Mouse (Mus musculus) heart, adult 2 months (tissue): Measurements from ENCODE around the gene Psmb6. TPM values are rescaled to one million over a fixed set of nuclear protein-coding genes. Genes with fewer than 3 reads are reported as not detected.

Experiments used
- DNase-seq, 2 experiments: peaks; one replicate each; pipeline ENCODE4 v3.0.0; 2021
- H3K27ac ChIP-seq: fragments of 200-600 bp; 2 replicates; pipeline ENCODE4 v1.8.1; 2022
- H3K27me3 ChIP-seq: fragments of 200-500 bp; 2 replicates; pipeline ENCODE4 v1.6.1; 2012; ENCODE audit warnings: mild to moderate bottlenecking, low read length, inconsistent platforms, mixed read lengths; ENCODE audit not compliant: control insufficient read depth, insufficient read depth
- H3K36me3 ChIP-seq: fragments of 200-500 bp; 2 replicates; pipeline ENCODE4 v1.6.1; 2012; ENCODE audit warnings: low read length, inconsistent platforms; ENCODE audit not compliant: control insufficient read depth, insufficient read depth
- H3K4me1 ChIP-seq: fragments of 200-500 bp; 2 replicates; pipeline ENCODE4 v1.6.1; 2011; ENCODE audit warnings: low read length; ENCODE audit not compliant: control insufficient read depth, insufficient read depth
- H3K4me3 ChIP-seq: fragments of 200-600 bp; 2 replicates; pipeline ENCODE4 v1.8.1; 2022
- H3K79me2 ChIP-seq: fragments of 200-500 bp; replicated peaks from 2 replicates; pipeline ENCODE4 v1.6.1; 2012; ENCODE audit warnings: mild to moderate bottlenecking, inconsistent platforms, low read length, moderate library complexity, mixed read lengths; ENCODE audit not compliant: control insufficient read depth, insufficient read depth
- H3K9ac ChIP-seq: fragments of 200-500 bp; 2 replicates; pipeline ENCODE4 v1.6.1; 2012; ENCODE audit warnings: low read depth, mild to moderate bottlenecking, control low read depth, inconsistent platforms, low read length, mixed read lengths
- CTCF ChIP-seq: fragments of 200-600 bp; IDR thresholded peaks from 2 replicates; pipeline ENCODE4 v1.8.1; 2022; ENCODE audit warnings: antibody characterized with exemption, mild to moderate bottlenecking, moderate library complexity
- EP300 ChIP-seq: fragments of 200-500 bp; IDR thresholded peaks from 2 replicates; pipeline ENCODE4 v1.6.1; 2011; ENCODE audit warnings: low read depth, low read length, control low read depth; ENCODE audit not compliant: insufficient read depth
- POLR2A ChIP-seq: fragments of 200-500 bp; IDR thresholded peaks from 2 replicates; pipeline ENCODE4 v1.6.1; 2011; ENCODE audit warnings: mild to moderate bottlenecking, low read depth, low read length, control low read depth; ENCODE audit not compliant: insufficient read depth
- WGBS: fragments of 180-500 bp; shearing (Covaris S2); methylation state at CpG from one replicate; pipeline ENCODE4 v1.1.7; 2018; 5-methylcytosine and 5-hydroxymethylcytosine counted together
- intact Hi-C: fragments of 180-260 bp; cut with DNase I; formaldehyde crosslinking; loops from one replicate; pipeline ENCODE4 v1.15.1; 2025
- polyA plus RNA-seq: library from polyadenylated mRNA; depleted of rRNA; stranded (reverse); fragments of >200 nt; gene quantifications from 2 replicates; pipeline ENCODE4 v1.2.3, GENCODE M21; 2012
- total RNA-seq, 2 experiments: library from RNA; stranded (reverse); gene quantifications; 2 replicates each; pipeline ENCODE4 v1.2.3; 2021

Gene Psmb6
- total and polyA plus RNA-seq, 3 experiments = 204 to 296 (median 231) TPM

DNA sequence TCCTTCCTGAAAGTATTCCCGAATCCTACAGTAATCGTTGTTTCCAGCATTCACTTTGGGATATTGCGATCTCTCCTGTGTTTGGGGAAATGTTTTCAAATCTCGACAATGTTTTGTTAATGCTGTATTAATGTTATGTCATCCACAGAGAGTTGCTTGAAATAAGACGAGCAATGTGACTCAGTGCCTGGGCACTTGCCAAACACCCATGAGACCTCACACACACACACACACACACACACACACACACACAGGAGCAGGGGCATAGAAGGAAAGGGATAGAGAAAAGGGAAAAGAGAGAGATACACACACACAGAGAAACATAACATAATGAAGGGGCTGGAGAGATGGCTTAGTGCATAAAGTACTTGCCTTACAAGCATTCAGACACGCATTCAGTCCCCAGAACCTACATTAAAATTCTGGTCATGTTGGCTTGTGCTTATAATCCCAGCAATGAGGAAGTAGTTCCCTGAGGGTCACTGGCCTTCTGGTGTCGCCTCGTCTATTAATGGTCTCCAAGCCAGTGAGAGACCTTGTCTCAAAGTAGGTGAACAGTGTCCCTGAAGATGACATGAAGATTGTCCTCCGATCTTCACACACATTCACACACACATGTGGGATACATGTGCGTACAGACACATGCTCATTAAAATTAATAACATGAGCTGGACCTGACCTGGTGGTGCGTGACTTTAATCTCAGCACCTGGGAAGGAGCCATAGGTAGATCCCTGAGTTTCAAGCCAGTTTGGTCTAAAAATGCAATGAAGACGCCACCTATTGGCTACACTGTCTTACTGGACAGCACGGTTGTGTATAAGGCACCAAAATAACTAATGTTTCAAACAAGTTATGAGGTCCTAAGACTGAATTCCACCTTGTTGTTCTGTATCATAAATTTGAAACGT, 25.3 kb upstream of the Psmb6 start:
- peak; percentile 76 for TF ChIP-seq CTCF
- TF ChIP-seq POLR2A = no peak
- intact Hi-C loops = loop anchor here (1.0 kb wide), 1 partner anchor 48 kb away; no protein-coding TSS in a partner anchor
- no peaks in the 10 kb centered on the region for H3K36me3 ChIP-seq
- 58% methylated on average over 14 of the region's 14 CpGs for WGBS
- H3K4me1 ChIP-seq = no peaks in the 10 kb centered on the region
- H3K9ac ChIP-seq = no peak overlapping the region
- H3K79me2 ChIP-seq = no peaks in the 10 kb centered on the region
- no peak overlapping the region for H3K27ac ChIP-seq
- peak in 1 of 2 experiments; percentile 31 for DNase-seq
- no peak overlapping the region for H3K4me3 ChIP-seq
- no peaks in the 10 kb centered on the region for H3K27me3 ChIP-seq

- Histone ChIP-seq H3K4me1 (no peaks in the 10 kb centered on the region), H3K79me2 (no peaks in the 10 kb centered on the region), H3K9ac (no peak overlapping the region), H3K27ac (no peak overlapping the region), H3K27me3 (no peaks in the 10 kb centered on the region), H3K4me3 (no peak overlapping the region), H3K36me3 (no peaks in the 10 kb centered on the region)
- DNase-seq = no peak
- TF ChIP-seq EP300 (no peak), CTCF (no peak), POLR2A (no peak)
- intact Hi-C loops = loop anchor here (1.0 kb wide), 1 partner anchor 48 kb away; no protein-coding TSS in a partner anchor
- 92% methylated on average over 1 of the region's 1 CpGs for WGBS
Observed at GRCm38 (mm10) chr11:70500476-70500812, 24.7 kb upstream of the Psmb6 start.

DNA sequence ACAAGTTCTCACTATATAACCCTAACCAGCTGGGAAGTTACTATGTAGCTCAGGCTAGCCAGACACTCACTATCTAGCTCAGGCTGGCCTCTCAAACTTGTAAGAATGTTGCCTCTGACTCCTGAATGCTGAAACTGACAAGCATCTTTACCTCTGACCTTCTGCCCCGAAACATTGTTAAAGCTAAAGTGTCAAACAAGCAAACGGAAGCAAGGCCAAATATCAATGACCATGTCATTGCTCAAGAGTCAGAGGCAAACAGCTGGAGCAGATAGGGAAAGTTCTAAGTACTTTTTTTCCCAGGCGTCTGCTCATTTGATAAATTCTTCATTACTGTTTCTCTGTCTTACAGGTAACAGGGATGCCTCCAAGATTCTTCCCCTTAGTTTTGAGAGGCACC, 23.1 kb upstream of the Psmb6 start:
- Histone ChIP-seq H3K9ac (no peak overlapping the region), H3K36me3 (no peaks in the 10 kb centered on the region), H3K27me3 (no peaks in the 10 kb centered on the region), H3K4me1 (no peaks in the 10 kb centered on the region), H3K27ac (no peak overlapping the region), H3K79me2 (no peaks in the 10 kb centered on the region), H3K4me3 (no peak overlapping the region)
- intact Hi-C loops = no loop called here
- no peak for DNase-seq
- WGBS = 58% methylated on average over 3 of the region's 3 CpGs
- no peak for TF ChIP-seq EP300
- TF ChIP-seq CTCF = no peak
- TF ChIP-seq POLR2A = no peak

DNA sequence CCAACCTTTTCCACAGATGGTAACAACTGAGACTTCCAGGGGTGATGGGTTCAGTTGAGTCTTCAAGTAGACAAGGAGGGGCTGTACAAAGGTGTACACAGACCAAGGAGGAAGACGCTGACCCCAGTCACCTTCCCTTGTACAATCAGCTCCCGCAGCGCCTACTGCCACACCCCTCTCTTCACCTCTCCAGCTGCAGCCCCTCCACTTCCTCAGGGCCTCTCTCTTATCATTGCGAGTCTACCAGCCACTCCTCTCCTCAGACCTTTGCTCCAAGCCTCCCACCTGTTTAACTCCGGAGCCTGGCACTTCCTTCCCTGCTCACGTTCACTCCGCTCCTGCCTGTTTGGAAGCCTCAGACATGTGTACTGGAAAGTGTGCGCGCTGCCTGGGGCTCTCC, 20.2 kb upstream of the Psmb6 start, which contains the start of gene Tm4sf5:
Tm4sf5 (plus strand) TSS at position 275 of the 400 bp plus-strand sequence.
- Histone ChIP-seq H3K27ac (no peak within 1 kb of the TSS), H3K36me3 (no peaks in the 10 kb centered on the region), H3K4me1 (no peaks in the 10 kb centered on the region), H3K79me2 (no peaks in the 10 kb centered on the region), H3K4me3 (no peak within 1 kb of the TSS), H3K27me3 (no peaks in the 10 kb centered on the region), H3K9ac (no peak within 1 kb of the TSS)
- intact Hi-C loops = no loop called here
- no peak for DNase-seq
- TF ChIP-seq EP300 (no peak), CTCF (no peak), POLR2A (no peak)
- 49% methylated on average over 9 of the region's 9 CpGs for WGBS

GRCm38 (mm10) chr11:70506385-70506784, 18.8 kb upstream of the Psmb6 start:
- Histone ChIP-seq H3K4me3 (no peak overlapping the region), H3K79me2 (no peaks in the 10 kb centered on the region), H3K4me1 (no peaks in the 10 kb centered on the region), H3K27me3 (no peaks in the 10 kb centered on the region), H3K9ac (no peak overlapping the region), H3K36me3 (no peaks in the 10 kb centered on the region), H3K27ac (no peak overlapping the region)
- peak; percentile 79 to 80 for DNase-seq
- 17% methylated on average over 4 of the region's 4 CpGs for WGBS
- intact Hi-C loops = loop anchor here (1.0 kb wide), 3 partner anchors 54 to 92 kb away; partner anchors contain the start of gene Arrb2
- peak; percentile 88 for TF ChIP-seq CTCF
- TF ChIP-seq POLR2A = no peak
- 0 out of 2 replicates have a peak, but pooled peaks have one; percentile 49 for TF ChIP-seq EP300

DNA sequence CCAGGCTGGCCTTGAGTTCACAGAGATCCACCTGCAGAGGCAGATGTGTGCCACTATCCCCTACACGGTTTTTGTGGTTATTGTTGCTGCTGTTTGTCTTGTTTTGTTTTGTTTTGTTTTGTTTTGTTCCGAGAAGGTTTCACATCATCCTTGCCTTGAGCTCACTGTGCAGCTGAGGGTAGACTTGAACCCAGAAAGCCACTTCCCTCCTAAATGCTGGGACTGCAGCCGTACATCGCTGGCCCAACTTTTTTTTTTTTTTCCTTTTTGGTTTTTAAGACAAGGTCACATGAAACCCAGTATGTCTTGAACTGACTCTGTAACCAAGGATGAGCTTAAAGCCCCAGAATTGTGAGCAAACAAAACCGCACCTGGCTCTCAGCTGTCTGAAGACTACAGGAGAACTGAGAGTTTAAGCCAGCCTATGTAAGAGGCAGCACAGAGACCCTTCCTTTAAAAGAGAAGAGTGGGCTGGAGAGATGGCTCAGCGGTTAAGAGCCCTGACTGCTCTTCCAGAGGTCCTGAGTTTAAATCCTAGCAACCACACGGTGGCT, 18.1 kb upstream of the Psmb6 start:
- H3K4me3 ChIP-seq = no peak overlapping the region
- no peak overlapping the region for H3K27ac ChIP-seq
- H3K9ac ChIP-seq = no peak overlapping the region
- H3K27me3 ChIP-seq = no peaks in the 10 kb centered on the region
- 71% methylated on average over 7 of the region's 7 CpGs for WGBS
- intact Hi-C loops = loop anchor here (1.0 kb wide), 3 partner anchors 55 to 93 kb away; partner anchors contain the start of gene Arrb2
- no peaks in the 10 kb centered on the region for H3K36me3 ChIP-seq
- no peak for DNase-seq
- H3K4me1 ChIP-seq = no peaks in the 10 kb centered on the region
- no peak for TF ChIP-seq EP300
- no peak for TF ChIP-seq CTCF
- no peak for TF ChIP-seq POLR2A
- no peaks in the 10 kb centered on the region for H3K79me2 ChIP-seq
